In genomic region chr6:36286664-36287063, GRCm38 (mm10) we compare ENCODE assay signal across 24 mouse cellular contexts.
A peak's percentile ranks its signal among the peaks of the same experiment; 100 is the strongest.
DNase-seq lines count a peak whose midpoint lies in the region; ATAC-seq and TF ChIP-seq lines count a peak whose summit lies in the region.
"Had no signal": no experiment of that assay in that cellular context is flagged by ENCODE, and none has a peak within 500 bp of the region (broad histone marks: within the 10 kb centered on the region; RNA-seq: fewer than 3 reads in every experiment).

No protein-coding gene starts in this region.

- no peak for DNase-seq in testis, postnatal 14 days (ENCODE audit: low spot score)
- DNase-seq in heart, postnatal 14 days: no peak
- no peak for DNase-seq in cerebellum, adult 9-10 months
- DNase-seq: adrenal gland, adult 8-10 months; adrenal gland, postnatal 25 days; B cell, adult 2 months; cerebellum, adult 11 months; cerebellum, adult 8-10 months; cerebellum, postnatal 14 days; forebrain, postnatal 0 days; gastrocnemius, postnatal 25 days; heart, adult 2 months; heart, postnatal 36 days had no signal

- no peak for TF ChIP-seq POLR2A in testis, adult 2 months (IDR thresholded peaks at IDR 0.05; ENCODE audit: control insufficient read depth, low read depth, low read length)

- H3K27ac ChIP-seq in testis, adult 2 months (ENCODE audit: control insufficient read depth, insufficient read depth, low read depth, low read length): no peak overlapping the region
- H3K27ac ChIP-seq: embryonic facial prominence, embryonic 12.5 days; embryonic facial prominence, embryonic 15.5 days; heart, adult 2 months; hindbrain, embryonic 14.5 days; hindbrain, postnatal 0 days had no signal

- TF ChIP-seq CTCF in testis, adult 2 months (IDR thresholded peaks at IDR 0.05; ENCODE audit: control insufficient read depth, insufficient read depth, insufficient replicate concordance, low read depth, low read length): no peak

- H3K27me3 ChIP-seq in testis, adult 2 months (ENCODE audit: control insufficient read depth, insufficient read depth, low read length): no peaks in the 10 kb centered on the region
- H3K27me3 ChIP-seq in megakaryocyte, embryonic 14.5 days (replicated peaks): no peaks in the 10 kb centered on the region
- H3K27me3 ChIP-seq: embryonic facial prominence, embryonic 12.5 days; embryonic facial prominence, embryonic 15.5 days had no signal

- no peaks in the 10 kb centered on the region for H3K36me3 ChIP-seq in testis, adult 2 months (ENCODE audit: control insufficient read depth, insufficient read depth, low read length)
- H3K36me3 ChIP-seq in megakaryocyte, embryonic 14.5 days (replicated peaks; ENCODE audit: low read length): no peaks in the 10 kb centered on the region
- H3K36me3 ChIP-seq: embryonic facial prominence, embryonic 12.5 days; embryonic facial prominence, embryonic 15.5 days had no signal

- H3K4me3 ChIP-seq in testis, adult 2 months (ENCODE audit: control insufficient read depth, low read depth, low read length): peak overlapping the region; percentile 7; the same call in 1 of the 2 replicates
- H3K4me3 ChIP-seq in megakaryocyte, embryonic 14.5 days (replicated peaks): peak overlapping the region; percentile 38
- H3K4me3 ChIP-seq: embryonic facial prominence, embryonic 12.5 days; embryonic facial prominence, embryonic 15.5 days; heart, adult 2 months had no signal

- peaks cover 4% of the 10 kb centered on the region for H3K4me1 ChIP-seq in testis, adult 2 months (ENCODE audit: control insufficient read depth, insufficient read depth, low read length)
- H3K4me1 ChIP-seq in megakaryocyte, embryonic 14.5 days: no peaks in the 10 kb centered on the region
- H3K4me1 ChIP-seq: embryonic facial prominence, embryonic 12.5 days; embryonic facial prominence, embryonic 15.5 days had no signal

- intact Hi-C loops in heart, postnatal 14 days (cut with DNase I): no loop called here

- peaks cover 5% of the 10 kb centered on the region for H3K9me3 ChIP-seq in megakaryocyte, embryonic 14.5 days
- H3K9me3 ChIP-seq: embryonic facial prominence, embryonic 12.5 days; embryonic facial prominence, embryonic 15.5 days had no signal

- peak; percentile 99 for ATAC-seq in granulocyte monocyte progenitor cell, adult 5-6 weeks (replicated peaks; ENCODE audit: poor library complexity, severe bottlenecking)
- no peak for ATAC-seq in CD4-positive, CD25-positive, alpha-beta regulatory T cell, adult 4 months
- ATAC-seq: forebrain, embryonic 14.5 days; forebrain, postnatal 0 days; hindbrain, postnatal 0 days; inflammation-experienced regulatory T-cells, adult 6 months; intestine, embryonic 16.5 days had no signal
